Mouse (Mus musculus): ENCODE data around the gene E2f6. TPM values are rescaled to one million over a fixed set of nuclear protein-coding genes. Genes with fewer than 3 reads are reported as not detected.

The E2f6 gene
- total and polyA plus RNA-seq, 2 experiments, result 8.8 to 10.9 TPM

DNA sequence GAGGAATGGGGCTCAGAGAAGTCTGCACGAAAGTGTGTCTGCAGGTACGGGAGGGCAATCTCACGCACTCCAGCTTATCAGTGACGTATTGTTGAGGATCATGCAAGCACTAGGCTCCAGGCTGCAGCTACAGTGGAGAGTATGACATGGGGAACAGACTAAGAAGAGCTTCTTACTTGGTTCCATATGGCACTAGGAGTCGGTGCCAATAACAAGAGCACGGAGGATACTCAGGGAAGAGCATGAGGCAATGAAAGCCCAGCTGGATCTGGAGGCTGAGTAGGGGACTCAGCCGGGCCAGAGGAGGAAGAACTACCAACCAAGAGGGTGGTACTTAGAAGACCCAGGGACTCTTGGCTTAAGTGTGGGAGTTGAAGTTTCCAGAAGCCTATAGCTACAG lies 62.8 kb downstream of the E2f6 start:
- Histone ChIP-seq H3K27me3 (ENCODE audit: control insufficient read depth, insufficient read depth, low read length) (no peaks in the 10 kb centered on the region), H3K9ac (ENCODE audit: low read depth, low read length) (no peak overlapping the region), H3K4me3 (ENCODE audit: insufficient read depth, low read depth, low read length) (no peak overlapping the region), H3K79me2 (ENCODE audit: control insufficient read depth, insufficient read depth, low read length) (no peaks in the 10 kb centered on the region), H3K4me1 (ENCODE audit: control insufficient read depth, insufficient read depth, low read length) (peaks cover 44% of the 10 kb centered on the region), H3K27ac (replicated peaks; ENCODE audit: insufficient read depth, low read depth, low read length) (peak overlapping the region; percentile 76), H3K36me3 (ENCODE audit: control insufficient read depth, insufficient read depth, low read length) (no peaks in the 10 kb centered on the region)
- 85% methylated on average over 7 of the region's 7 CpGs for WGBS
- TF ChIP-seq CTCF (IDR thresholded peaks at IDR 0.05; ENCODE audit: low read depth, low read length) (no peak), POLR2A (IDR thresholded peaks at IDR 0.05; ENCODE audit: extremely low read depth, insufficient read depth, low read length) (no peak)
- DNase-seq (ENCODE audit: extremely low read depth, low read depth, low spot score), result no peak

DNA sequence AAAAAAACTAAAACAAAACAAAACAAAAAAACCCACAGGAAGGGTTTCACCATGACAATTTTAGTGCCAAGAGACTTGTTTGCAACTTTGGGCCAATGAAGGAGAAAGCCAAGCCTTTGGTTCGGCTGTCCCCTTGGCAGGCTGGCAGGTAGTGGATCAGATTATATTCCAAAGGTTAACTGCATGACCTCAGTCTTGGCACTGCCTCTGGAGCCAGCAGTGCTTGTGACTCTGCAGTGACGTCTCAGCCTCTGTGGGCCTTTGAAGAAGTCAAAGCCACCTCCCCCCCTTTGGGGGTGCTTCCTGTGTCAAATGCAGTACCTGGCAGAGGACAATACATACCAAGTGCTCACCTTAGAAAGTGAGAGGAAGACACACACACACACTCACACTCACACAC lies 63.3 kb downstream of the E2f6 start:
- no peak for TF ChIP-seq POLR2A (IDR thresholded peaks at IDR 0.05; ENCODE audit: extremely low read depth, insufficient read depth, low read length)
- no peak for TF ChIP-seq CTCF (IDR thresholded peaks at IDR 0.05; ENCODE audit: low read depth, low read length)
- no peaks in the 10 kb centered on the region for H3K27me3 ChIP-seq (ENCODE audit: control insufficient read depth, insufficient read depth, low read length)
- H3K36me3 ChIP-seq (ENCODE audit: control insufficient read depth, insufficient read depth, low read length), result no peaks in the 10 kb centered on the region
- DNase-seq (ENCODE audit: extremely low read depth, low read depth, low spot score), result peak; percentile 98
- H3K9ac ChIP-seq (ENCODE audit: low read depth, low read length), result no peak overlapping the region
- H3K79me2 ChIP-seq (ENCODE audit: control insufficient read depth, insufficient read depth, low read length), result no peaks in the 10 kb centered on the region
- H3K27ac ChIP-seq (replicated peaks; ENCODE audit: insufficient read depth, low read depth, low read length), result peak overlapping the region; percentile 78
- WGBS, result 19% methylated on average over 2 of the region's 2 CpGs
- H3K4me3 ChIP-seq (ENCODE audit: insufficient read depth, low read depth, low read length), result no peak overlapping the region
- H3K4me1 ChIP-seq (ENCODE audit: control insufficient read depth, insufficient read depth, low read length), result peaks cover 42% of the 10 kb centered on the region

DNA sequence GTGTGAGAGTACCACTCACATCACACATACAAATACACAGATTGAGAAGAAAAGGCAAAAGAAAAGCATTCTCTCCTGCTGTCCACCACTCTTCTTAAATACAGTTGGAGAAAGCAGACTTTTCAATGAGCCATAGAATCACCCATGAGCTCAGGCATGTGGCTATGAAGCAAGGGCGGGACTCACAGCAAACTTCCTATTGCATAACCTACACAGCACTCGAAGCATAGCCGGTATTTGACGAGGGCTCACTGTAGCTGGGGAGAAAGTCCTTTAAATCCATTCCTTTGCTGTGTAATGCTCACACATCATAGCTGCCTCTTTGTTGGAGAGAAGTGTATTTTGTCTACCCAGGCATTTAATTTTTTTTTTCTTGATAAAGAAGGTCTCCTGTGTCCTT lies 64.5 kb downstream of the E2f6 start:
- peak; percentile 74 for DNase-seq (ENCODE audit: extremely low read depth, low read depth, low spot score)
- H3K4me3 ChIP-seq (ENCODE audit: insufficient read depth, low read depth, low read length), result no peak overlapping the region
- H3K79me2 ChIP-seq (ENCODE audit: control insufficient read depth, insufficient read depth, low read length), result no peaks in the 10 kb centered on the region
- no peaks in the 10 kb centered on the region for H3K36me3 ChIP-seq (ENCODE audit: control insufficient read depth, insufficient read depth, low read length)
- TF ChIP-seq CTCF (IDR thresholded peaks at IDR 0.05; ENCODE audit: low read depth, low read length) (no peak), POLR2A (IDR thresholded peaks at IDR 0.05; ENCODE audit: extremely low read depth, insufficient read depth, low read length) (no peak)
- 16% methylated on average over 4 of the region's 4 CpGs for WGBS
- H3K27me3 ChIP-seq (ENCODE audit: control insufficient read depth, insufficient read depth, low read length), result no peaks in the 10 kb centered on the region
- H3K4me1 ChIP-seq (ENCODE audit: control insufficient read depth, insufficient read depth, low read length), result peaks cover 34% of the 10 kb centered on the region
- H3K27ac ChIP-seq (replicated peaks; ENCODE audit: insufficient read depth, low read depth, low read length), result peak overlapping the region; percentile 78; the same call in 1 of the 2 replicates
- no peak overlapping the region for H3K9ac ChIP-seq (ENCODE audit: low read depth, low read length)

DNA sequence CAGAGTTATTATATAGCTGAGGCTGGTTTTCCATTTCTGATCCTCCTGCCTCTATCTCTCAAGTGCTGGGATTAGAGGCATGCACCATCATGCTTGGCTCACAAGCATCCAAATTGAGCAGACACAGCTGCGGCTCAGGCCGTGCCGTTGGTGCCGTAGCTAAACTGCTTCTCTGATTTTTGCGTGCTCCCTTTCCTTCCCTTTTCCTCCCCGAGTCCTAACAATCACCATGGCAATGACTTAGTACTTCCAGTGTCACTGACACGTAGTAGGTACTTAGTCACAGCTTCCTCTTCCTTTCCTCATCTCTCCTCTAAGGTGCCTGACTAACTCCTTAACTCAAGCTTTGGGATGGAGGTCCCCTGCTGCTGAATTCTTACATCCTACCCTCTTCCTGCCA lies 64.9 kb downstream of the E2f6 start:
- Histone ChIP-seq H3K79me2 (ENCODE audit: control insufficient read depth, insufficient read depth, low read length) (no peaks in the 10 kb centered on the region), H3K27ac (replicated peaks; ENCODE audit: insufficient read depth, low read depth, low read length) (no peak overlapping the region), H3K27me3 (ENCODE audit: control insufficient read depth, insufficient read depth, low read length) (no peaks in the 10 kb centered on the region), H3K4me3 (ENCODE audit: insufficient read depth, low read depth, low read length) (no peak overlapping the region), H3K36me3 (ENCODE audit: control insufficient read depth, insufficient read depth, low read length) (no peaks in the 10 kb centered on the region), H3K9ac (ENCODE audit: low read depth, low read length) (no peak overlapping the region), H3K4me1 (ENCODE audit: control insufficient read depth, insufficient read depth, low read length) (peaks cover 30% of the 10 kb centered on the region)
- WGBS, result 72% methylated on average over 7 of the region's 7 CpGs
- DNase-seq (ENCODE audit: extremely low read depth, low read depth, low spot score), result no peak
- no peak for TF ChIP-seq CTCF (IDR thresholded peaks at IDR 0.05; ENCODE audit: low read depth, low read length)
- no peak for TF ChIP-seq POLR2A (IDR thresholded peaks at IDR 0.05; ENCODE audit: extremely low read depth, insufficient read depth, low read length)

DNA sequence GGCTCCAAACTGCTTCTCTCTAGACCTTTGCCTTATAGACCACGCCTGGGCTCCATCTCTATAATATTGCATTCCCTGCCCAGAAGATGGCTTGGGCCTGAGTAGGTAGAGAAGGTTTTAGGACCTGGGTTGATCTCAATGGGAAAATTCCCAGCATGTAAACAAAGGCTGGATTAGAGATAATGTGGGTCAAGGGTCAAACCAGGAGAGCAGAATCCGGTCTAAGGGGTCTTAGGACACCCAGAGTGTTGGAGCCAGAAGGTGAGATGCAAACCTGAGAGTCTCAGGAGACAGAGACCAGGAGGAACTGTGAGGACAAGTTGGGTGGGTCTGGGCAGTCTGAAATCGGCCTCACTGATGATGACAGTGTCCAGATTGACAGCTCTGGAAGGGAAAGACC lies 65.9 kb downstream of the E2f6 start:
- H3K9ac ChIP-seq (ENCODE audit: low read depth, low read length), result no peak overlapping the region
- H3K36me3 ChIP-seq (ENCODE audit: control insufficient read depth, insufficient read depth, low read length), result no peaks in the 10 kb centered on the region
- H3K4me1 ChIP-seq (ENCODE audit: control insufficient read depth, insufficient read depth, low read length), result peaks cover 30% of the 10 kb centered on the region
- TF ChIP-seq POLR2A (IDR thresholded peaks at IDR 0.05; ENCODE audit: extremely low read depth, insufficient read depth, low read length), result no peak
- TF ChIP-seq CTCF (IDR thresholded peaks at IDR 0.05; ENCODE audit: low read depth, low read length), result no peak
- H3K4me3 ChIP-seq (ENCODE audit: insufficient read depth, low read depth, low read length), result no peak overlapping the region
- H3K79me2 ChIP-seq (ENCODE audit: control insufficient read depth, insufficient read depth, low read length), result no peaks in the 10 kb centered on the region
- H3K27me3 ChIP-seq (ENCODE audit: control insufficient read depth, insufficient read depth, low read length), result no peaks in the 10 kb centered on the region
- 38% methylated on average over 3 of the region's 3 CpGs for WGBS
- peak; percentile 54 for DNase-seq (ENCODE audit: extremely low read depth, low read depth, low spot score)
- H3K27ac ChIP-seq (replicated peaks; ENCODE audit: insufficient read depth, low read depth, low read length), result peak overlapping the region; percentile 52

DNA sequence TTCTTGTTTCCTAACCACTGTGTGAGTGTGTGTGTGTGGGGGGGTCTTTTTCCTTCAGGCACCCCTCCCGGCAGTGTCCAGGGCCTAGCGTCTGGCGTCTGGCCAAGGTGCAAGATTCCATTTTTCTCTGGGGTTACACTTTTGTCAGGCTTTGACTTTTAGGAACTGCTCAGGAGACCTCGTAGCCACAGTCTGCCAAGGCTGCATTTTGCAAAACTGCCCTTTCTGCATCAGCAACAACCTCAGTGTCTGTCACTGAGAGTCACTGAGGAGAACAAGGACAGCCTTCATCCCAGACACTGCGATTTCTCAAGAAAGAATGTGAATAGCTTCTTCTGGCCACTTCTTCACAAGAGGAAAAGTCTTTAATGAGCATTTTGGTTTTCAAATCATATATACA lies 66.4 kb downstream of the E2f6 start:
- DNase-seq (ENCODE audit: extremely low read depth, low read depth, low spot score), result peak; percentile 56
- H3K9ac ChIP-seq (ENCODE audit: low read depth, low read length), result peak overlapping the region; percentile 1; the same call in 1 of the 2 replicates
- WGBS, result 16% methylated on average over 5 of the region's 5 CpGs
- no peak for TF ChIP-seq CTCF (IDR thresholded peaks at IDR 0.05; ENCODE audit: low read depth, low read length)
- no peak for TF ChIP-seq POLR2A (IDR thresholded peaks at IDR 0.05; ENCODE audit: extremely low read depth, insufficient read depth, low read length)
- H3K27ac ChIP-seq (replicated peaks; ENCODE audit: insufficient read depth, low read depth, low read length), result peak overlapping the region; percentile 52
- no peaks in the 10 kb centered on the region for H3K79me2 ChIP-seq (ENCODE audit: control insufficient read depth, insufficient read depth, low read length)
- H3K4me3 ChIP-seq (ENCODE audit: insufficient read depth, low read depth, low read length), result no peak overlapping the region
- H3K4me1 ChIP-seq (ENCODE audit: control insufficient read depth, insufficient read depth, low read length), result peaks cover 30% of the 10 kb centered on the region
- H3K27me3 ChIP-seq (ENCODE audit: control insufficient read depth, insufficient read depth, low read length), result no peaks in the 10 kb centered on the region
- H3K36me3 ChIP-seq (ENCODE audit: control insufficient read depth, insufficient read depth, low read length), result no peaks in the 10 kb centered on the region
